Mouse (Mus musculus) brown adipose tissue, adult 24 weeks (tissue): ENCODE data around the gene Krtap28-13. TPM values are rescaled to one million over a fixed set of nuclear protein-coding genes. Genes with fewer than 3 reads are reported as not detected.

Experiments used
- polyA plus RNA-seq: library from polyadenylated mRNA; stranded (reverse); fragments of >200 nt; gene quantifications from 2 replicates; pipeline ENCODE4 v1.2.4, GENCODE M21; 2012; ENCODE audit not compliant: missing spikeins, insufficient read depth, insufficient read length

Krtap28-13 gene
- polyA plus RNA-seq, 1 experiment, result not detected

Other genes starting within 250 kb of the Krtap28-13 start
- gene Agfg1, start 221.4 kb upstream of the Krtap28-13 start, polyA plus RNA-seq, result 24.7 and 26.5 TPM in 2 replicates
- gene A030005L19Rik, start 147.6 kb upstream of the Krtap28-13 start, polyA plus RNA-seq, result not detected in 2 replicates
- gene A030014E15Rik, start 136.0 kb upstream of the Krtap28-13 start, polyA plus RNA-seq, result not detected in 2 replicates
- gene Gm6217, start 129.5 kb upstream of the Krtap28-13 start, polyA plus RNA-seq, result not detected in 2 replicates
- gene A030003K21Rik, start 117.5 kb upstream of the Krtap28-13 start, polyA plus RNA-seq, result not detected in 2 replicates
- not detected in 2 replicates for gene Gm7544, start 104.9 kb upstream of the Krtap28-13 start, polyA plus RNA-seq
- not detected in 2 replicates for gene Gm47955, start 100.6 kb upstream of the Krtap28-13 start, polyA plus RNA-seq
- gene Gm47959, start 60.4 kb upstream of the Krtap28-13 start, polyA plus RNA-seq, result not detected in 2 replicates
- gene Slc19a3, start 22.5 kb upstream of the Krtap28-13 start, polyA plus RNA-seq, result not detected in 2 replicates
- not detected in 2 replicates for gene Krtap28-10, start 18.4 kb upstream of the Krtap28-13 start, polyA plus RNA-seq
- not detected in 2 replicates for gene Gm47969, start 16.0 kb upstream of the Krtap28-13 start, polyA plus RNA-seq
- not detected in 2 replicates for gene A030005K14Rik, start 1.6 kb upstream of the Krtap28-13 start, polyA plus RNA-seq
- gene Ccl20, start 55.8 kb downstream of the Krtap28-13 start, polyA plus RNA-seq, result not detected in 2 replicates
- gene Daw1, start 98.8 kb downstream of the Krtap28-13 start, polyA plus RNA-seq, result not detected in 2 replicates